8 mouse cellular contexts compared by ENCODE assay signal in the genomic region with DNA sequence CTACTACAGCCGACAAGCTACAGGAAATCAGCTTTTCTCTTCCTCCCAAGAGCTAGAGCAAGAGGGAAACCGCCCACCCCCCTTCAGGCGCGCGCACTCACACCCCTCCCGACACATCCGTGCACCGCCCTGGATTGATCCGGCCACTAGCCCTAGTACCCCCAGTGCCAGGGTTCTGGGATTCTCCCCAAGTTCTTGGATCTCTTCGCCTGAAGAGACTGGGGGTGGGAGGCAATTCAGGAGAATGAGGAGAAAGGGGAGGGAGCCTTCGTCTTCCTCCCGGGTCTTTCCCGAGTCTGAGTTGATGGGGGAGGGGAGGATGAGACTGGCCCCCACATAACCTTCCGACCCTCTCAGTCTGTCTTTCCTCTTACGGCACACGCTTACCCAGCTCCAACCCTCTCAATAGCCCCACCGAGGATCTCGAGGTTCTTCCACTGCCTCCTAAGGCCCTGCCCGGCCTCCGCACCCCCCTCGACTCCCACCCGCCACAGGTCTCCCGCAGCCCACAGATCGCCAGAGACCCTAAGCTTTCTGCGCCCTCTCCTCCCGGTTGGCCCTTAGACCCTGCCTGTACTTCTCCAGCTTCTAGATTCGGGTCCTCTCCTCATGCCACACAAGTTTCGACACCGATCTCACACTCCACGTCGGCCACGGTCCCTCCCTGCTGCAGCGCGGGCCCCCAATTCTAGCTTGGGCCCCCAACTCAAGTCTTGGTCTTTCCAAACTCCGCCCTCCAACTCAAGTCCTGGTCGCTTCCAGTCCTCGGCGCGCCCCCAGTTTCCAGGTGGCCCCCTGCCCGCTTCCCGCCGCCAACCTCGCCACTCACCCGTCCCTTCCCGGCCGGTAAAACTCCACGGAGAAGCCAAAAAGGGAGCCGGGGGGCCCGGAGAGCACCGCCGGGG. TPM values are rescaled to one million over a fixed set of nuclear protein-coding genes. Genes with fewer than 3 reads are reported as not detected.
DNase-seq lines count a peak whose midpoint lies in the region; ATAC-seq and TF ChIP-seq lines count a peak whose summit lies in the region.

No protein-coding gene starts in this region.

- H3K27me3 ChIP-seq in C2C12 (ENCODE audit: control insufficient read depth, insufficient read depth, insufficient read length), result no peaks in the 10 kb centered on the region
- 0 out of 2 replicates have a peak, but pooled peaks cover 4% of the 10 kb centered on the region for H3K27me3 ChIP-seq in forebrain, postnatal 0 days (ENCODE audit: insufficient read depth, low read length)
- H3K27me3 ChIP-seq in intestine, embryonic 14.5 days (replicated peaks; ENCODE audit: control insufficient read depth, insufficient read depth, low read length), result no peaks in the 10 kb centered on the region
- H3K27me3 ChIP-seq in lung, embryonic 14.5 days (ENCODE audit: insufficient read depth, low read length), result no peaks in the 10 kb centered on the region
- 0 out of 2 replicates have a peak, but pooled peaks cover 6% of the 10 kb centered on the region for H3K27me3 ChIP-seq in small intestine, adult 2 months (ENCODE audit: control insufficient read depth, insufficient read depth, low read length)

- ATAC-seq in activated CD4-positive, CD25-positive, alpha-beta regulatory T cell, adult 4 months, result peak; percentile 72
- peak; percentile 30 for ATAC-seq in forebrain, postnatal 0 days
- peak; percentile 38 for ATAC-seq in intestine, embryonic 14.5 days (replicated peaks; ENCODE audit: low FRiP score, low TSS enrichment, low read depth)
- peak; percentile 64 for ATAC-seq in lung, embryonic 14.5 days (ENCODE audit: insufficient read depth)
- no peak for ATAC-seq in cerebellum, adult (ENCODE audit: insufficient number of reproducible peaks, low FRiP score, low TSS enrichment)

- no peak for TF ChIP-seq CTCF in C2C12 (IDR thresholded peaks at IDR 0.05; ENCODE audit: control insufficient read depth, insufficient read depth, insufficient read length)
- no peak for TF ChIP-seq CTCF in forebrain, postnatal 0 days (IDR thresholded peaks at IDR 0.05; ENCODE audit: low read depth)
- no peak for TF ChIP-seq CTCF in lung, embryonic 14.5 days (IDR thresholded peaks at IDR 0.05; ENCODE audit: low read depth)
- no peak for TF ChIP-seq CTCF in small intestine, adult 2 months (IDR thresholded peaks at IDR 0.05; ENCODE audit: extremely low read depth, insufficient read length, insufficient replicate concordance, low read depth, low read length)

- WGBS in forebrain, postnatal 0 days, result 2% methylated on average over 51 of the region's 51 CpGs
- 2% methylated on average over 51 of the region's 51 CpGs for WGBS in intestine, embryonic 14.5 days
- 2% methylated on average over 51 of the region's 51 CpGs for WGBS in lung, embryonic 14.5 days
- WGBS in small intestine, adult 2 months, result 12% methylated on average over 51 of the region's 51 CpGs

- peak overlapping the region; percentile 98 for H3ac ChIP-seq in C2C12 (ENCODE audit: control insufficient read depth, insufficient read length, low read depth)

- no peaks in the 10 kb centered on the region for H3K9me3 ChIP-seq in forebrain, postnatal 0 days (ENCODE audit: low read length)
- H3K9me3 ChIP-seq in intestine, embryonic 14.5 days (ENCODE audit: control insufficient read depth, low read length), result no peaks in the 10 kb centered on the region
- H3K9me3 ChIP-seq in lung, embryonic 14.5 days (ENCODE audit: low read depth, low read length), result no peaks in the 10 kb centered on the region

- no peak overlapping the region for H3K27ac ChIP-seq in forebrain, postnatal 0 days (ENCODE audit: low read depth, low read length)
- H3K27ac ChIP-seq in intestine, embryonic 14.5 days (ENCODE audit: low read depth), result peak overlapping the region; percentile 89
- H3K27ac ChIP-seq in lung, embryonic 14.5 days (ENCODE audit: low read depth), result peak overlapping the region; percentile 91
- peak overlapping the region; percentile 59 for H3K27ac ChIP-seq in small intestine, adult 2 months (ENCODE audit: insufficient read depth, low read depth, low read length)

- H3K4me1 ChIP-seq in forebrain, postnatal 0 days (ENCODE audit: insufficient read depth), result peaks cover 11% of the 10 kb centered on the region
- H3K4me1 ChIP-seq in intestine, embryonic 14.5 days (replicated peaks; ENCODE audit: control insufficient read depth, insufficient read depth, low read length), result peaks cover 40% of the 10 kb centered on the region
- H3K4me1 ChIP-seq in lung, embryonic 14.5 days (ENCODE audit: insufficient read depth), result peaks cover 6% of the 10 kb centered on the region; the same call in 1 of the 2 replicates
- peaks cover 8% of the 10 kb centered on the region for H3K4me1 ChIP-seq in small intestine, adult 2 months (ENCODE audit: control insufficient read depth, insufficient read depth, insufficient read length, low read length)

- DNase-seq in forebrain, postnatal 0 days, result peak; percentile 21
- peak; percentile 82 for DNase-seq in intestine, embryonic 14.5 days (ENCODE audit: low spot score)
- peak; percentile 67 for DNase-seq in lung, embryonic 14.5 days
- no peak for DNase-seq in cerebellum, adult 11 months

- H3K4me2 ChIP-seq in forebrain, postnatal 0 days (ENCODE audit: low read depth), result peak overlapping the region; percentile 97
- H3K4me2 ChIP-seq in intestine, embryonic 14.5 days (ENCODE audit: low read length), result peak overlapping the region; percentile 70
- peak overlapping the region; percentile 76 for H3K4me2 ChIP-seq in lung, embryonic 14.5 days

- H3K36me3 ChIP-seq in C2C12 (ENCODE audit: control insufficient read depth, insufficient read depth), result peaks cover 36% of the 10 kb centered on the region
- H3K36me3 ChIP-seq in forebrain, postnatal 0 days (ENCODE audit: insufficient read depth), result no peaks in the 10 kb centered on the region
- no peaks in the 10 kb centered on the region for H3K36me3 ChIP-seq in intestine, embryonic 14.5 days (ENCODE audit: control insufficient read depth, insufficient read depth, low read length)
- no peaks in the 10 kb centered on the region for H3K36me3 ChIP-seq in lung, embryonic 14.5 days (ENCODE audit: insufficient read depth)
- H3K36me3 ChIP-seq in small intestine, adult 2 months (ENCODE audit: control insufficient read depth, insufficient read depth, low read length), result no peaks in the 10 kb centered on the region

- peak overlapping the region; percentile 50 for H3K9ac ChIP-seq in forebrain, postnatal 0 days
- H3K9ac ChIP-seq in intestine, embryonic 14.5 days (ENCODE audit: low read length), result peak overlapping the region; percentile 85
- H3K9ac ChIP-seq in lung, embryonic 14.5 days, result peak overlapping the region; percentile 96

- H3K79me3 ChIP-seq in C2C12 (ENCODE audit: low read depth), result peaks cover 55% of the 10 kb centered on the region

- H3K79me2 ChIP-seq in C2C12 (ENCODE audit: control insufficient read depth, insufficient read depth), result peaks cover 65% of the 10 kb centered on the region

- TF ChIP-seq POLR2A in small intestine, adult 2 months (IDR thresholded peaks at IDR 0.05; ENCODE audit: low read depth, low read length), result no peak

- peak overlapping the region; percentile 99 for H3K4me3 ChIP-seq in C2C12 (ENCODE audit: insufficient read depth, poor library complexity, severe bottlenecking)
- H3K4me3 ChIP-seq in forebrain, postnatal 0 days (ENCODE audit: low read depth, low read length), result peak overlapping the region; percentile 43
- peak overlapping the region; percentile 63 for H3K4me3 ChIP-seq in intestine, embryonic 14.5 days (ENCODE audit: low read depth, low read length)
- H3K4me3 ChIP-seq in lung, embryonic 14.5 days (ENCODE audit: low read depth, low read length), result peak overlapping the region; percentile 83
- H3K4me3 ChIP-seq in small intestine, adult 2 months (ENCODE audit: low read depth, low read length), result peak overlapping the region; percentile 74

TF ChIP-seq in C2C12, 6 proteins besides CTCF, POLR2A, EP300 and RAD21:
- TF ChIP-seq USF1 (IDR thresholded peaks at IDR 0.05; ENCODE audit: low read depth) (no peak), FOSL1 (IDR thresholded peaks at IDR 0.05; ENCODE audit: insufficient read depth, low read length, poor library complexity, severe bottlenecking) (no peak), MYOG (IDR thresholded peaks at IDR 0.05; ENCODE audit: control insufficient read depth, extremely low read depth, insufficient read length) (no peak), MAX (IDR thresholded peaks at IDR 0.05) (no peak), CEBPB (IDR thresholded peaks at IDR 0.05; ENCODE audit: low read depth) (no peak), MYOD1 (IDR thresholded peaks at IDR 0.05; ENCODE audit: control insufficient read depth, insufficient read length, low read depth) (no peak)

RNA-seq across cellular contexts. Expression of a gene that starts 0.8 kb away (rescaled TPM):
- 104 TPM for polyA plus RNA-seq in C2C12 (2012; fragmentation: generic; extraction: Trizol)
- 1 to 10 TPM; 1.3 to 2.2 TPM for polyA plus RNA-seq in activated CD4-positive, CD25-positive, alpha-beta regulatory T cell, adult 4 months (2017; shearing (Covaris generic))
- 2.2 and 3.2 TPM in 2 replicates for total RNA-seq in forebrain, postnatal 0 days (2014; rRNA removed)
- polyA plus RNA-seq in forebrain, postnatal 0 days (2015; fragmentation: Nextera tagmentation; extraction: Ambion mirVana), result 2.9 and 3.5 TPM in 2 replicates
- 64.9 and 69.4 TPM in 2 replicates for polyA plus RNA-seq in intestine, embryonic 14.5 days (2014; fragmentation: Nextera tagmentation; extraction: Ambion mirVana)
- 46.7 and 47.7 TPM in 2 replicates for polyA plus RNA-seq in lung, embryonic 14.5 days (2014; fragmentation: Nextera tagmentation; extraction: Ambion mirVana)
- polyA plus RNA-seq in small intestine, adult 2 months (2012; rRNA removed), result 8.8 and 9.4 TPM in 2 replicates

RNA-seq across cellular contexts. Expression of a gene that starts 25.8 kb away (rescaled TPM):
- 21.2 TPM for polyA plus RNA-seq in C2C12 (2012; fragmentation: generic; extraction: Trizol)
- polyA plus RNA-seq in activated CD4-positive, CD25-positive, alpha-beta regulatory T cell, adult 4 months (2017; shearing (Covaris generic)), result not detected
- total RNA-seq in forebrain, postnatal 0 days (2014; rRNA removed), result 11.6 and 13.0 TPM in 2 replicates
- 20.5 and 21.3 TPM in 2 replicates for polyA plus RNA-seq in forebrain, postnatal 0 days (2015; fragmentation: Nextera tagmentation; extraction: Ambion mirVana)
- 7.2 and 7.5 TPM in 2 replicates for polyA plus RNA-seq in intestine, embryonic 14.5 days (2014; fragmentation: Nextera tagmentation; extraction: Ambion mirVana)
- polyA plus RNA-seq in lung, embryonic 14.5 days (2014; fragmentation: Nextera tagmentation; extraction: Ambion mirVana), result 11.8 and 12.0 TPM in 2 replicates
- 6.1 and 7.5 TPM in 2 replicates for polyA plus RNA-seq in small intestine, adult 2 months (2012; rRNA removed)

RNA-seq across cellular contexts. Expression of a gene that starts 55.3 kb away (rescaled TPM):
- polyA plus RNA-seq in C2C12 (2012; fragmentation: generic; extraction: Trizol), result not detected
- not detected for polyA plus RNA-seq in activated CD4-positive, CD25-positive, alpha-beta regulatory T cell, adult 4 months (2017; shearing (Covaris generic))
- total RNA-seq in forebrain, postnatal 0 days (2014; rRNA removed), result 0.29 and 0.54 TPM in 2 replicates
- polyA plus RNA-seq in forebrain, postnatal 0 days (2015; fragmentation: Nextera tagmentation; extraction: Ambion mirVana), result 0.31 and 0.33 TPM in 2 replicates
- polyA plus RNA-seq in intestine, embryonic 14.5 days (2014; fragmentation: Nextera tagmentation; extraction: Ambion mirVana), result 0.11 and 0.34 TPM in 2 replicates
- 0.61 TPM in 1 of 2 replicates, not detected in the other for polyA plus RNA-seq in lung, embryonic 14.5 days (2014; fragmentation: Nextera tagmentation; extraction: Ambion mirVana)
- polyA plus RNA-seq in small intestine, adult 2 months (2012; rRNA removed), result 0.06 and 0.11 TPM in 2 replicates

Comparison
In these comparisons a context has a peak if more than half of its experiments do, and no peak if none do; other contexts are left out.
1. H3K4me3 ChIP-seq: peak in every context shown above with its lines; median percentile 99 in C2C12; 83 in lung, embryonic 14.5 days; 74 in small intestine, adult 2 months; 63 in intestine, embryonic 14.5 days; 43 in forebrain, postnatal 0 days.